Mouse (Mus musculus) brown adipose tissue, adult 24 weeks (tissue): ENCODE measurements around the gene Hrh2. TPM values are rescaled to one million over a fixed set of nuclear protein-coding genes. Genes with fewer than 3 reads are reported as not detected.

Experiments
- H3K27ac ChIP-seq: fragments of 200-500 bp; replicated peaks from 2 replicates; pipeline ENCODE4 v1.5.1; 2012; ENCODE audit warnings: low read depth, mild to moderate bottlenecking, low read length
- H3K4me1 ChIP-seq: fragments of 200-500 bp; 2 replicates; pipeline ENCODE4 v1.6.1; 2012; ENCODE audit warnings: low read length, mixed read lengths; ENCODE audit not compliant: control insufficient read depth, insufficient read depth, insufficient read length
- H3K4me3 ChIP-seq: fragments of 200-500 bp; 2 replicates; pipeline ENCODE4 v1.5.1; 2012; ENCODE audit warnings: low read depth, mild to moderate bottlenecking, low read length, moderate library complexity; ENCODE audit not compliant: insufficient read depth
- polyA plus RNA-seq: library from polyadenylated mRNA; stranded (reverse); fragments of >200 nt; gene quantifications from 2 replicates; pipeline ENCODE4 v1.2.4, GENCODE M21; 2012; ENCODE audit not compliant: missing spikeins, insufficient read depth, insufficient read length

The Hrh2 gene
- polyA plus RNA-seq, result 0.63 and 0.87 TPM in 2 replicates

DNA sequence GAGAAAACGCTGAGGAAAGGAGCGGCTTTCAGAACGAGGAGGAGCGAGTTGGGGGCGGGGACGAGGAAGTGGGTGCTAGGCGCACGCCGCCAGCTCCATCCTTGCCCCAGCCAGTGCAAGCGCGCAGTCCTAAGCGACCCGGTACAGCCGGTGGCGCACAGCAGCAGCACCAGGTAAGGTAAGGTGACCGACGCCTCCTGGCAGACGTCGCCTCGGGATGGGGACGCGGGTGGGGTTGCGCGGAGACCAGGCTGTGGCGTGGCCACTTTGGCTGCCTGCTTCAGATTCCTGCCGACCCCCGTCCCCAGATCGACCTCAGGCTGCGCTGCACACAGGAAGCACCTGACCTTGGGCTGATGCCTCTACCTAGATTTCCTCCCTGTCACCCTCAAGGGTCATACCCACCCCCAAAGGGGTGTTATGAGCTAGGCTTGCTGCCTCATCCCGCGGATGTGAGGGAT, at the start of gene Hrh2:
TSS of gene Hrh2 (plus strand) at position 109 of the 461 bp plus-strand sequence.
- peaks cover 5% of the 10 kb centered on the region for H3K4me1 ChIP-seq
- peak within 1 kb of the TSS; percentile 82 for H3K27ac ChIP-seq
- H3K4me3 ChIP-seq, result peak within 1 kb of the TSS; percentile 65

DNA sequence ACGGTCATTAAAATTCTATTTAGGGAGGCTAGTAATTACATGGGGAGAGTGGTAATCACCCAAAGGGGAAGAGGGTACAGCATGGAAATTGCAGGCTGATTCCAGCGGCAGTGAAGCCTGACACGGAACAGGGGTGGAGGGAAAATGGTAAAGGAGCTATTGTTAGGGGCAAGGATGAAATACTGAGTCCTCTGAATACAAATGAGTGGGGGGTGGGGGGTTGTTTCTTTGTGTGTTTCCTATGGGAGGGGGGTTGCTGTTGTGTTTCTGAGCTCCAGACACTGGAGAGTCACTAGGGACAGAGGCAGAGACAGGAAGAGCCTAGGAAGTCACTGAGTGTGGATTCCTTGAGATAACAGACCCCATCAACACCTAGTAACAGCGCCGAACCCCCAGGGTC, 48.1 kb upstream of the Hrh2 start:
- Histone ChIP-seq H3K27ac (peak overlapping the region; percentile 91), H3K4me1 (peaks cover 6% of the 10 kb centered on the region; the same call in 1 of the 2 replicates), H3K4me3 (no peak overlapping the region)

DNA sequence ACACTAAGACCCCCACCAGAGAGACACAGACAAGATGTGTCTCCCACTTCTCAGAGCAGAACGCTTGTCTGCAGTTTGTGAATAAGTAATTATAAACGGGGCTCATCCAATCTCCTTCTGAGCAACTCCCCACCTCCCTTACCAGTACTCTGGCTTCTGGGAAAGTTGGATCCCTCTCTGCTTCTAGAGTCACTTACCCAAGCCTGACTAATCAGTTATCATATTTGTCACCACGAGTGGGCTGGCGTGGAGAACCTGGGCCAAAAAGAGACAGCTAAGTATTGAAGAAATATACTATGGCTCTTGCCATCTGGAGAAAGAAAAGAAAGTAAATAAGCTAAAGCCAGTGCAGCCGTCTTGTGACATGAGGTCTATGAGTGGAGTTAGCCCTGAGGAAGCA, 47.3 kb upstream of the Hrh2 start:
- H3K27ac ChIP-seq, result peak overlapping the region; percentile 91
- H3K4me1 ChIP-seq, result peaks cover 12% of the 10 kb centered on the region; the same call in 1 of the 2 replicates
- H3K4me3 ChIP-seq, result no peak overlapping the region

DNA sequence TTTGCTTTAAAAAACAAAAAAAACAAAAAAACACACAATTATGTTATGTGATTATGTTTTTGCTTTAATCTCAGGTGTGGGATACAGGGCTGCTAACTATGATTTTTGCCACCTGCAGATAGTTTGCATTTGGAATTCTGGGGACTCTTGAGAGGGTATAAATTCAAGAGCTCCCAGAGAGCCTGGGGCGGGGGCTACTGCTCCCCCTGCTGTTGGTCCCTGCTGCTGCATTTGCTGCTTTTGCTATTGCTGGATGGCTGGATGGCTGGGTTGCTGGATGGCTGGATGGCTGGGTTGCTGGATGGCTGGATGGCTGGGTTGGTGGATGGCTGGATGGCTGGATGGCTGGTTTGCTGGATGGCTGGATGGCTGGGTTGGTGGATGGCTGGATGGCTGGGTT, 44.6 kb upstream of the Hrh2 start:
- Histone ChIP-seq H3K4me3 (no peak overlapping the region), H3K4me1 (peaks cover 22% of the 10 kb centered on the region; the same call in 1 of the 2 replicates), H3K27ac (no peak overlapping the region)

DNA sequence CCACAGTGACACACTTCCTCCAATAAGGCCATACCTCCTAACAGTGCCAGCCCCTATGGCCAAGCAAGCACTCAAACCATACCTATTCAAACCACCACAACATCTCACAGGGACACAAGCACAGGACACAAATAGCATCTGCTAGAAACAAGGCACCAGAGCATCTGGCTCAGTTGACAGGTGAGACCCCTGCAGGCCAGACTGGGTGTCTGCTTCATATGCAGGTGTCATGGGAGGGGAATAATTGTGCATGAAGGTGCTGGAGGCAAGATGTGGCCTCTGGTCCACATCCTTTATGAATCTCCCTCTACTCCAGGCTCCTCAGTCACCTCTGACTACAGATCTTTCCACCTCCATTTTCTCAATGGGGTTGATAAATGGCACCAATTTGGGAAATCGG, 39.5 kb upstream of the Hrh2 start:
- peaks cover 27% of the 10 kb centered on the region; the same call in 1 of the 2 replicates for H3K4me1 ChIP-seq
- H3K4me3 ChIP-seq, result no peak overlapping the region
- H3K27ac ChIP-seq, result no peak overlapping the region

DNA sequence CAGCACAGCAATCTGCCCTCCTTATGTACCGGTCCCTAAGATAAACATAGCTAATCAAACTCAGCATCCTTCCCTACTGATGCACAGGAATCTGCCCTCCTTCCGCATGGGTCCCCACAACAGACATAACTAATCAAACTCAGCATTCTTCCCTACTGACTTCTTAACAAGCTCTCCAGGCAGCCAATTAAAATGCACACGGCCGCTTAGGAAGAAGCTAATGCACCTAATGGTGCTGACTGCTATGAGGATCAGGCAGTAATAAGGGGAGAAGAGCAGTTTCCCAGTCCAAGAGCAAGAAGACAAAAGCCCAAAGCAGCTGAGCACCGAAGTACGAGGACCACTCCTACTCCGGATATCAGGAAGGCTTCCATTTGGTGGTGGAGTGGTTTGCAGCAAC, 39.0 kb upstream of the Hrh2 start:
- peaks cover 29% of the 10 kb centered on the region; the same call in 1 of the 2 replicates for H3K4me1 ChIP-seq
- no peak overlapping the region for H3K4me3 ChIP-seq
- peak overlapping the region; percentile 69 for H3K27ac ChIP-seq

DNA sequence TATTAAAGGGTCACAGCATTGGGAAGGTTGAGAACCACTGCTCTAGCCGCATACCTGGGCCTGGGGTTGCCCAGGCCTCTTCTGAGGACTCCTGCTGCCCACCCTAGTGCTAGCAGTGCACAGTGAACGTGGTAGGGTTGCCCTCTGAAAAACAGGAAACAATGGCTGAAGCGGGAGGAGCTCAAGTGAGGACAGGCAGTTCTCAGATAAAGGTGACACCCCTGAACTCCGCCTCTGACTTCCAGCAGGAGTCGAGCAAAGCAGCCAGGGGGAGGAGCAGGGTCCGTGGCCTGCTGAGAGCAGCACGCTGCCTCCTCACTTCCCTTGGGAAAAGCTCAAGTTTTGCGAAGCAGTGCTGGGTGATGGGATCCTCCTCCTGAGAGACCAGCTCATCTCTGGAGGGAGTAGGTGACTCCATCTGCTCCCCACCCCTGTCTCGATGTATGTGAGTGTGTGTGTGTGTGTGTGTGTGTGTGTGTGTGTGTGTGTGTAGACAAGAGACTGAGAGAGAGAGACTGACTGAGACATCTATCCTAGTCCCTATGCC, 38.2 kb upstream of the Hrh2 start:
- peak overlapping the region; percentile 81 for H3K27ac ChIP-seq
- H3K4me1 ChIP-seq, result peaks cover 31% of the 10 kb centered on the region; the same call in 1 of the 2 replicates
- H3K4me3 ChIP-seq, result 0 out of 2 replicates have a peak overlapping the region, but pooled peaks have one; percentile 15

DNA sequence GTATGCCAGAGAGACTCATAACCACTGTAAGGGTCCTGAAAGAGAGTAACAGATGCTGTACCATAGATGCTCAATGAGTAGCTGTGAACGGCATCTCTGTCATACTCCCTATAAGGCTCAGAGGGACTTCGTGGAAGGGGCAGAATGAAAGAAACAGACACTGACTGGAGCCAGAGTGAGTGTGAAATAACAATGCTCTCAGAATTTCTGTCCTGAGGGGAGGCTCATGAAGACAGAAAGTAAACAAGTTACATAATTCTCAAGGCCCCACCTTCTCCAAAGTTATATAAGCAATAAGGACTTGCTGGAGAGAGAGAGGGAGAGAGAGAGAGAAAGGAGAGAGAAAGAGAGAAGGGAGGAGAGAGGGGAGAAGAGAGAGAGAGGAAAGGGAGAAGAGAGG, 36.1 kb upstream of the Hrh2 start:
- Histone ChIP-seq H3K27ac (peak overlapping the region; percentile 15; the same call in 1 of the 2 replicates), H3K4me1 (peaks cover 20% of the 10 kb centered on the region), H3K4me3 (no peak overlapping the region)

DNA sequence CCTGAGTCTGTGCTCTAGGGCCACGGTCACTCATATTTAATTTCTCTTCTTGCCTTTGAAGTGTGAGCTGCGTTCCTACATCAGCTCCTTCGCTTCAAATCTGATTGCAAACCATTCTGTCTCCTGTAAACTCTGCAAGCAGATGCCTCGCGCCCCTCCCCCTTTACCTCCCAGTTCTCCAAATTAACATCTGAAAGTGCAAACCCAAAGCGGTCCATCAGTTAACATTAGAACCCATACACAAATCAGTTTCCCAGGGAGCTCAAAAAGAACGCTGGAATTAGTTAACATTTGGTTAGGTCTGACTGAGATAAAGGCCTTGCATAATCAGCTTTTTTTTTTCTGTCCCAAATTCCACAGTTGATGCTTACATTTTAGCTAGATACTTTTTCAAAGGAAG, 32.7 kb upstream of the Hrh2 start:
- no peak overlapping the region for H3K27ac ChIP-seq
- H3K4me3 ChIP-seq, result no peak overlapping the region
- peaks cover 20% of the 10 kb centered on the region for H3K4me1 ChIP-seq

DNA sequence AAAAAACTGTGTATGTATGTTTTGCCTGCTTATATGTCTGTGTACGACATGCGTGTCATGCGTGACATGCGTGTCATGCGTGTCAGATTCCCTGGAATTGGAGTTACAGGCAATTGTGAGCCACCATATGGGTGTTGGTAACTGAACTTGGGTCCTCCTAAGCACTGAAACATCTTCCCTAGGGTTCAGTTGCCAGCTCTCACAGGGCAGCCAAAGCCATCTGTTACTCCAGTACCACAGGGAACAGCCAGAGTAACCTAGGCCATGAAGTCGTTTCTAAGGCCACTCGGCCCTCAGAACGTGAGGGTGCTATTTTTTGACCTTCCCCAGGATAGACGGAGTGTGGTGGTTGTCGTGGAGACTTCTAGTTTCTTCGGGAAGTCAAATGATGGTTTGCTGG, 32.2 kb upstream of the Hrh2 start:
- H3K4me1 ChIP-seq, result peaks cover 20% of the 10 kb centered on the region
- H3K4me3 ChIP-seq, result no peak overlapping the region

DNA sequence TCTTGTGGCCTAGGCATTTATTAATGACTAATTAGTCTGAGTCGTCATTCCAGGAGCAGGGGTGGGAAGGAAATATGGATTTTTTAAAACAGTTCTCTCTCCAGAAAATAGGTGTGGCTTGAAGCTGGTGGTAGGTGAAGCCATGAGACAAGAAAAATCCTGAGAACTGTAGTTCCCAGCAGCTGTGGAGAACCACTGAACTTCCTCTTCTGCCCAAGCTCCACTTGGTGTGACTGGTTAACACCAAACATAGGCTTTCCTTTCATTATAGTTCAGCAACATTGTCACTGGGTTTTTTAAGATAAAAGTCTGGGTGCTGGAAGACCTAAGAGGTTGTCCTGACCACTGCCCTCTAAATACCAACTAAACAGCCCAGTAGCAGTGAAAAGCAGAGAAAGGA, 31.4 kb upstream of the Hrh2 start:
- peaks cover 22% of the 10 kb centered on the region for H3K4me1 ChIP-seq
- no peak overlapping the region for H3K27ac ChIP-seq
- H3K4me3 ChIP-seq, result no peak overlapping the region

More for the DNA sequence above, 32.2 kb upstream of the Hrh2 start:
- no peak overlapping the region for H3K27ac ChIP-seq

DNA sequence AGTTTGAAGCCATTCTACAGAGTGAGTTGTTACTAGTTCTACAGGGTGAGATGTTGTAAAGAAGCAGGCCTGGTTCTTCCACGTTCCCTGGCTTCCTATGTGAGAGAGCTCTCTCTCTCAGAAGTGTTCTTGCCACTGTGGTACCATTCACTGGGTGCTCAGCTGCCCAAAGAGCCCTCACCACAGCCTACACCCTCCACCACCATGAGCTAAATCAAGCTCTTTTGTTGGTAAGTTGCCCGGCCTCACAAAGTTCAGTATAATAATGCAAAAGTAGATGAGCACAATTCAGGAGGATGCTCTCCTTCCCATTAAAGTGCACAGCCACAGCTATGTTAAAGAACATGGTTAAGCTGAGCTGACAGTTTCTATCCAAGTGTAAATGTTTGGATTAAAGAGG, 30.4 kb upstream of the Hrh2 start:
- H3K4me3 ChIP-seq, result no peak overlapping the region
- H3K27ac ChIP-seq, result no peak overlapping the region
- peaks cover 21% of the 10 kb centered on the region for H3K4me1 ChIP-seq

DNA sequence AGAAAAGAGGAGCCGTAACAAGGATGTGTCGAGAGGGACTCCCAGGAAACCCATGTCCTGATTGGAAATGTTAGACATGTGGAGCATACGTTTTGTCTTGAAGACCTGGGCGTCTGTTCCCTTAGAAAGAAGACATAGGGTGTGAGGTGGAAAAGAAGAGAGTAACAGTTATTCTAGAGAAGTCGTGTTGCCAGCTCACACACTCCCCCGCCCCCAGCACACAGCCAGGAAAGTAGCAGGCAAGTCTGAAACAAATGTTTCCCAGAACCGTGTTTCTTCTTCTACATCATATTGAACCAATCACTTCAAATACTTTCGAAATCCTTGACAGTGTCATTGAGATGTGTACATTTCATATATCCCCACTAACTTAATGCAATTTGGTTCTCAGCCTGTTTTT, 28.6 kb upstream of the Hrh2 start:
- H3K4me1 ChIP-seq, result peaks cover 16% of the 10 kb centered on the region
- H3K4me3 ChIP-seq, result no peak overlapping the region
- peak overlapping the region; percentile 57; the same call in 1 of the 2 replicates for H3K27ac ChIP-seq

DNA sequence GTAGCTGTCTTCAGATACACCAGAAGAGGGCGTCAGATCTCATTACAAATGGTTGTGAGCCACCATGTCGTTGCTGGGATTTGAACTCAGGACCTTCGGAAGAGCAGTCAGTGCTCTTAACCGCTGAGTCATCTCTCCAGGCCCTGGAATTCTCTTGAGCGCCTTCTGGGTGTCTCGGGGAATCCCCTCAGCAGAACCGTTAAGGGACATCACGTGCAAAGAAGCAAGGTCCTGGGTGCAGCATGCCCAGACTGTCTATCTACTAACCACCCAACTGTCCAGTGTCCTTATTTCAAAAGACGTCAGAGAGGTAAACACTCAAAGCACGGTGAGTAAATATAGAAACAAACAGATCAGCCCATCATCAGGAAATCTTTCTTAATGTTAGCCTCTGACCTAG, 27.5 kb upstream of the Hrh2 start:
- Histone ChIP-seq H3K27ac (peak overlapping the region; percentile 42), H3K4me1 (peaks cover 14% of the 10 kb centered on the region), H3K4me3 (no peak overlapping the region)

DNA sequence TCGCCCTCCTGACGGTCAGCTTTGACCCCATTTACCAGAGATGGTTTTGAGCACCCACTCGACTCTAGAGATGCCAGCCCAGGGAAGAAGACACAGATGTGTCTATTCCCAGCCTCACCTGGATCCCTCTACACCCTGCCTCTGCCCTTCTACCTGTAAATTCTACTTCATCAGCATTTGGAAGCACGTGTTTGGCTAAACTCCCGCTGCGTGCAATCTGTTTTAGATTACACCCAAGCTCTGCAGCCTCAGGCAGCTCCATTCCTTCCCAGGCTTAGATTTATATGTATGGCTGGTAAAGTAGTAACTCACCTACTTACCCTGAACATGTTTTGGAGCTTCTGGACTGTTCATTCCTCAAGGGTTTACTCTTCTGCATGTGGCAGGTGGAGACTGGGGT, 26.9 kb upstream of the Hrh2 start:
- Histone ChIP-seq H3K27ac (peak overlapping the region; percentile 98), H3K4me3 (no peak overlapping the region), H3K4me1 (peaks cover 14% of the 10 kb centered on the region)

DNA sequence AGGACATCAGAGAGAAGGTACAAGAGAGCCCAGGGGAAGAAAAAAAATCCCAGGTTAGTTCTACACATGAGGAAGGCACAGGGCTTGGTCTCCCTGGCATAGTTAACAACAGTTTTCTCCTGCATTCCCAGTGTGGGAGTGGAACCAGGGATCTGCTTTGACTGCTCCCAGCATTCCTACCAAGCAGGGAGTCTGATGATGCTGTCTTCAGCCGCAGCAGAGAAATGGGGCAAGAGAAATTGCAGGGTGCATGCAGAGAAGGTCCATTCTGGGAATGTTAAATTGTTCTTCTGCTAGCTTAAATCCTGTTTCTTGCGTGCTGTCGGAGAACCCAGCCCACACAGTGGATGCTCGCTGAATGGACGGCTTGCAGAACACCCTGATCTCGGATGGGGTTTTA, 26.2 kb upstream of the Hrh2 start:
- peaks cover 14% of the 10 kb centered on the region for H3K4me1 ChIP-seq
- H3K27ac ChIP-seq, result peak overlapping the region; percentile 98
- H3K4me3 ChIP-seq, result no peak overlapping the region
